Mouse (Mus musculus) neural tube, embryonic 10.5 days (tissue): ENCODE results near the gene Gm13697.

ENCODE experiments used
- DNase-seq: peaks from one replicate; pipeline ENCODE4 v3.0.0-alpha.2; 2017; ENCODE audit warnings: low spot score; ENCODE audit errors: extremely low spot score

Gene Gm13697

GRCm38 (mm10) chr2:84032505-84032904 is 48.0 kb downstream of the Gm13697 start:
- no peak for DNase-seq

GRCm38 (mm10) chr2:84035997-84036396 is 51.5 kb downstream of the Gm13697 start:
- no peak for DNase-seq
